Mouse (Mus musculus) lung, adult 2 months (tissue): Measurements from ENCODE around the gene Gm6034.

Experiments
- CTCF ChIP-seq: fragments of 200-500 bp; IDR thresholded peaks from 2 replicates; pipeline ENCODE4 v1.5.1; 2011; ENCODE audit warnings: mild to moderate bottlenecking, low read length, control low read depth; ENCODE audit not compliant: insufficient read depth
- POLR2A ChIP-seq: fragments of 200-500 bp; IDR thresholded peaks from 2 replicates; pipeline ENCODE4 v1.6.1; 2011; ENCODE audit warnings: low read depth, mild to moderate bottlenecking, control low read depth, low read length, borderline replicate concordance; ENCODE audit errors: extremely low read depth

- TF ChIP-seq CTCF: no peak
- TF ChIP-seq POLR2A: no peak
Measured at GRCm38 (mm10) chr17:35998545-35999305, 44.0 kb upstream of the Gm6034 start.
